Mouse (Mus musculus) right cerebral cortex, adult 2 months (tissue): ENCODE data around the gene Letm1.

Source experiments
- DNase-seq, 2 experiments: peaks; one replicate each; pipeline ENCODE4 v3.0.0; 2021 to 2022; ENCODE audit warnings: low spot score in 2 of 2

Gene Letm1

DNA sequence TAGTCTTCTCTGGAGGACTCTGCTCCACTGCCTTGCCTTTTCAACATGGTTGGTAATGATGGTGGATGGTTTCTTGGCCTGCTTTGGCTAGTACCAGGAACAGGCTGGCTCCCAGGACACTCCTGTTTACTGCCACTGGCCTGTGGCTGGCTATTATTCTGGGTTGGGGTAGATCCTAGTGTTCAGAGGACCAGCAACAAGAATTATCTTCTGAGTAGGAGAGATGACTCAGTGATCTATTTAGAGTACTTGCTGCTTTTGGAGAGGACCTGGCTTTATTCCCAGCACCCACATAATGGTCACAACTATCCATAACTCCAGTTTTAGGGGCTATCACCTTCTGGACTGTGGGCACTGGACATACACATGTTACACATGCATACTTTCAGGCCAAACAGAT, 44.3 kb downstream of the Letm1 start:
- peak in 1 of 2 experiments; percentile 25 for DNase-seq

DNA sequence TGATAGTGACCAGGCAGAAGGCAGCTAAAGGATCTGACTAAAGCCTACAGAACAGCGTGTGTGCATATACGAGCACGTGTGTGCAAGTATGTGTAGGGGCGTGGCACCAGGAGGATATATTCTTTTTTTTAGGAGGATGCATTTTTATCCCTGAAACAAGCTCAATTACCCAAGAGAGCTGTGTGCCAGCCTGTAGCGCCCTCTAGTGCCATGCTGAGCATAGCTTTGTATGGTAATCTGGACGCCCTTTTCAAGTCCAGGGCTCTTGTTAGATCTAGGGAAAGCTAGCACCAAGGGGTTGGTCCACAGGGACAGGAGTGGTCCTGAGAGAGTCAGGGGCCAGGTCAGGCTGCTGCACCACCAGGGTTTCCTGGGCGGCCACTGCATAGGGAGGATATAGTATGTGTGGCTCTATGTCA, 44.7 kb downstream of the Letm1 start:
- DNase-seq, result peak; percentile 75 to 85

GRCm38 (mm10) chr5:33736230-33736629, 46.4 kb downstream of the Letm1 start:
- no peak for DNase-seq

GRCm38 (mm10) chr5:33735412-33736092, 47.1 kb downstream of the Letm1 start:
- DNase-seq, result no peak

- no peak for DNase-seq
Measured at GRCm38 (mm10) chr5:33733837-33734236, 48.8 kb downstream of the Letm1 start.

GRCm38 (mm10) chr5:33731051-33731450, 51.6 kb downstream of the Letm1 start:
- DNase-seq, result peak in 1 of 2 experiments; percentile 32

GRCm38 (mm10) chr5:33730516-33730915, 52.1 kb downstream of the Letm1 start:
- DNase-seq, result no peak

DNA sequence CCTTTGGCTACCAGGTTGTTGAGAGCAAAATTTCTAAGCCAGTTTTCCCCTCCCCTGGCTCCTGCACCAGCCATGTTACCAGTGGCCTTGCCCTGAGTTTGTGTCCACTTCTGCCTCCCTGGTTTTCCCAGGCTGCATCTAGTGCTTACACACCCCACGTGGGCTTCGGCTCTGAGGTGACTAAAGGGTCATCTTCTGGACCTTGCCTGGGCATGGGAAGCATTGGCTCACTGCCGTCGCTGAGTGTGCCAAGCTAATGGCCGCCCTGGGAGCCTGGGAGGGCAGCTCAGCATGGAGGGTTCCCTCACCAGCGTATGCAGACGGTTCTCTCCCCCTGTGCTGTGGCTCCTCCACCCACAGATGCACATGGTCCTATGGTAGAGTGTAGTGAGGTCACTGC, 53.8 kb downstream of the Letm1 start:
- no peak for DNase-seq

GRCm38 (mm10) chr5:33726891-33727290, 55.7 kb downstream of the Letm1 start:
- DNase-seq, result no peak

DNA sequence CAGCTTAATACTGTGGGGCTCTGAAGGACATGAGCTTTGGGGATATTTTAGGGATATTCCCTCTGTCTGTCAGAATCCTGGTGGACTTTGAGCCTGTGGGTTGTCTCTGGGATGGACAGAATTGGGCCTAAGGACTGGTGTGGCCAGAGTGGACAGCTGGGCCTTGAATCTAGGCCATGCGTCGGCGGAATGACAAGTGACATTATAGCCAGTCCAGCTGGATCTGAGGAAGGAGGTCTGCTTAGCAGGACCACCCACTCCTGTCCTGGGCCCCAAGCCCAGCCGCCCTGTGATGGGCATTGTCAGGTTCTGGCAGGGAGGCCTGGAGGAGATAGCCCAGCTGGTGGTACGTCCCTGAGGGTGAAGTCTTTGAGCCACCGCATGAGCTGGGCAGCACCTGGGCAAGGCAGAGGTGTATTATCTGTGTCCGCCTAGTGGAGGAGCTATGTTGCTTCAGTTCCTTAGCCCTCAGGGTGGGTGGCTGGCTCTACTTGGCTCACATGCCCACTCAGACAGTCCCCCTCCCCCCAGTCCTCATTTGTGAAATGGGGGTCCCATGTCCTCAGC, 56.5 kb downstream of the Letm1 start:
- DNase-seq, result peak; percentile 43 to 50

DNA sequence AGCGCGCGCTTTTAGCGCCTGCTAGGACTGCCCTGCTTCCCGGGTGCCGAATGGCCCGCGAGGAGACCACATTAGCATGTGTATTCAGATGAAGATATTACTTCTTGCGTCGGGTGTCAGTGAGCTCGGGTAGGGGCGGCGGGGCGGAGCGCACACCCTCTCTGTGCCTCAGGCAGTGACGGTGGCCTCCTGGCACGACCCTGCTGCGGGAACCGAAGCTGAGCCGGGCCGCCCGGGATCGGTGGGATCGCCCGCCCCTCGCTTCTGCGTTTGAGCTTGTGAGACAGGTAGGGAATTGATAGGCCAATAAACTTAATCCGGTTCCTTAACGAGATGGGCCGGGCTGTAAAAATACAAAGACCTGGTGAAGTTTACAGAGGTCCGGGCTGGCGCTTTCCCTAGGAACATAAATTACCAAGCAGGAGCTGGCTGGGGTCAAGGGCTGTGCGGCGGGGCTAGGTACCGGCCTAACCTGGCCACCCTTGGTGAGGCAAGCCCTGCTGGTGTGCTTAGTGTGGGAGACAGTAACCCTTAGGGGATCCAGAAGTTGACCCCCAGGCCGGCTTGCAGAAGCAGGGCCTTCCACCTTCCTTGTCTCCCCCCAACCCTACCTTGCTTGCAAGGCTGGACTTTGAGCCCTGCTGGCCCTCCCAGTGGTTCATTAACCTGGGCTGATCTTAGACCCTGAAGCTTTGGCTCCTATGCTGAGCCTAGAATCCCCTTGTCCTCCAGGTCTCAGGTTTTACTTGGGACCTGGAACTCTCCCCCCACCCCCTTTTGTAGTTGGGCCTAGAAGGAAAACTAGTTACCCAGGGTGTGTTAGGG, 58.8 kb downstream of the Letm1 start:
- no peak for DNase-seq

GRCm38 (mm10) chr5:33723019-33723640, 59.5 kb downstream of the Letm1 start:
- DNase-seq, result peak in 1 of 2 experiments; percentile 11

- DNase-seq, result no peak
Measured at GRCm38 (mm10) chr5:33722266-33723018, 60.2 kb downstream of the Letm1 start.

- no peak for DNase-seq
Measured at GRCm38 (mm10) chr5:33721541-33722265, 60.9 kb downstream of the Letm1 start, which contains the start of gene Fgfr3. TSS of gene Fgfr3 (plus strand) at chr5:33721674.

DNA sequence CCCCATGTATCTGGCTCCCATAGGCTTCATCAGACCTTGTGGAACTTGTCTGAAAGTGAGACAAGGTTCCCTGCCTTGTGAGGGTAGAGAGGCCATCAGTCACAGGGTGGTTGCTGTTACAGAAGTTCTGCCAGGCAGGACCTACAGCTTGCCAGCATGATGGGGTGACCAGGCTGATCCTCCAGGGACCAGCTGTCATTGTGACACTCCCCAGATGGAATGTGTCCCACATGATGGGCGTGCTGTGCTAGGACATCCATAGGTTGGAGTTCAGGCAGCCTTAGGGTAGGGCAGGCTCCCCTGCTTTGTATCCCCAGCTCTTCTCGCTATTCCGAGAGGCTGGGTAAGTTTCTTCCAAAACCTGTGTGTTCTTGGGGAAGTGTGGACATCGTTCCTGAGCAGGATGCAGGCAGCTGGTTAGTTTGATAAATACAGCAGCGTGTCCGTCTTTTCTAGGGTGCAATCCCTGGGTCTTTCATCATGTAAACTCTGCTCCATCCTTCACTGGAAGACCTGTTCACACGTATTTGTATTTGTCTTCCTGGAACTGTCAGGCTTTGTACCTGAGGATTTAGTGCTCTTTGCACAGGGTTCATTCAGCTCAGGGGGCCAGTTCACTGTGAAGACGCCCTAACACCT, 61.6 kb downstream of the Letm1 start:
- DNase-seq, result no peak

GRCm38 (mm10) chr5:33718460-33718859, 64.2 kb downstream of the Letm1 start:
- DNase-seq, result no peak

- no peak for DNase-seq
Measured at GRCm38 (mm10) chr5:33716467-33716866, 66.2 kb downstream of the Letm1 start.

- DNase-seq, result no peak
Measured at GRCm38 (mm10) chr5:33715182-33715581, 67.4 kb downstream of the Letm1 start.

GRCm38 (mm10) chr5:33712550-33712949, 70.1 kb downstream of the Letm1 start:
- DNase-seq, result no peak

DNA sequence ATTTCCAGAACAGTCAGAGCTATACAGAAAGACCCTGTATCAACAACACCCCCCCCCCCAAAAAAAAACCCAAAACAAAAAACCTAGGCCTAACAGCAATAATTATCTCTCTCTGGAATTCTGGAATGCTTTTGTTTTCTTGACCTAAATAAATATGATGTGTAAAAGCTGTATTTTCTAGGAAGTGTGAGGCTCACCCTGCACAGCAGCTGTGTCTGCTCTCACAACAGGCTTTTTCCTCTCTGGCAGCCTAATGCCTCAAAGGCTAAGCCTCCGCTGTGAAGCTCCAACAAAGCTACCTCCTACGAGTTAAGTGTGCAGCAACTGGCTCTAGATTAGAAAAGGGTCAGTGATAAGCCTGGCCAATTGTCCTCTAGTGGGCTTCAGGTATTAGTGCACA, 73.6 kb downstream of the Letm1 start:
- no peak for DNase-seq
